Mouse (Mus musculus) liver, postnatal 0 days (tissue): ENCODE measurements around the gene Ppbp.

Experiments
- CTCF ChIP-seq: sonication (generic); IDR thresholded peaks from 2 replicates; pipeline ENCODE4 v1.5.1; 2016; ENCODE audit warnings: antibody characterized with exemption, low read depth
- EP300 ChIP-seq: IDR thresholded peaks from 2 replicates; pipeline ENCODE4 v1.6.1; 2016; ENCODE audit warnings: antibody characterized with exemption, low read depth, mild to moderate bottlenecking

DNA sequence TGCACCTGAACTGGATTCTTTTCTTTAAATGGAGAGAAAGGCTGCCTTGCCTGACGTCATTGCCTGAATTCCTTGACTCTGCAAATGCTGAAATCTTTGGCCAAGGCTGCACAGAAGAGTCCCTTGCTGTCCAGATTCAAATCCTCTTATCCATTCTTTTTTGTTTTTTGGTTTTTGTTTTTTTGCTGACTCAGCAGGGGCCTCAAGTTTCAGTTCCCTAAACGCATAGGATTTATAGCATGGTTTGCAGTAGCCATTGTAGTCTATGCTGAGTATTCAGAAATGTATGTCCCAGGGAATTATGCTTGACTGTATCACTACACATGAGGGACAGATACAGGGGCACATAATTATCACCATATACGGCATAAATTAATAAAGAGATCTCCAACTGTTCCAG lies 3.1 kb downstream of the Ppbp start:
- TF ChIP-seq CTCF (no peak), EP300 (no peak)
